Mouse (Mus musculus) urinary bladder, postnatal 10 days (tissue): ENCODE measurements around the gene Ms4a6d.
"Not testable (repeated sequence)": the region's sequence is repeated elsewhere in the genome, so short reads cannot be mapped to it uniquely, and the experiment has no call there.

Experiments
- DNase-seq: peaks from one replicate; pipeline ENCODE4 v3.0.0; 2022; ENCODE audit warnings: low spot score

The Ms4a6d gene

GRCm38 (mm10) chr19:11554726-11555125 is 49.9 kb downstream of the Ms4a6d start:
- DNase-seq = no peak

- DNase-seq = no peak
Measured at GRCm38 (mm10) chr19:11547911-11548310, 56.7 kb downstream of the Ms4a6d start.

DNA sequence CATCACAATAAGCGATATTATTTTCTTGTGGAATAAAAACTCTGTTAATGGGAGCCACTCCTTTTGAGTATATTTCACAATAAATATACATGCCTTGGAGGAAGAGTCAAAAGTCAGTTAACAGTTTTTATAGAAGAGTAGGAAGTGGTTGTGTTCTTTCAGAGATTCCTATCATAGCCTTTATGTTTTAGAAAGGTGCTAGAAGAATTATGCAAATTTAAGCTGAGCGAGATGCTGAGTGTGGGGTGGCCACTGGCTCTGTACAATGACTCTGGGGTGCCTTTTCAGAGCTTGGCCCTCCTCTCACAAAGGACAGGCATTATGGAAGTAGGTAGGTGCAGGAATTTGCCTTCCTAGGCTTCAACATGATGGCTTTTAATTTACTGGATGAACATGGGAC is 60.3 kb downstream of the Ms4a6d start:
- not testable (repeated sequence) for DNase-seq

GRCm38 (mm10) chr19:11540166-11540821 is 64.4 kb downstream of the Ms4a6d start:
- DNase-seq = not testable (repeated sequence)

DNA sequence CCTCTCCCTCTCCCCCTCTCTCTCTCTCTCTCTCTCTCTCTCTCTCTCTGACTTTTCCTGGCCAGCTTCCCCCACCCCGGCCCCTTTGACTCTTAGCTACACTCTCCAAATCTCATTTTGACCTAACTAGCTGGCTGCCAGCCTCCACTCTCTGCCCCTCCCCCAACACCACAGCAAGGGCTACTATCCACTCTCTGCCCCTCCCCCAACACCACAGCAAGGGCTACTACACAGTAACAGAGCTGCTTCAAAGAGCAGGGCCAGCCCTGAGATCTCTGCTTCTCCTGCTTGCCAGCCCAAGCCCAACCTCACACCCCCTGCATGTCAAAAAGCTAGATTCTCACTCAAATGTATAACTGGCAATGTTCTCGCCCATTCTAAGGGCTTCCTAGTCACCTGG is 67.3 kb downstream of the Ms4a6d start:
- DNase-seq = no peak
